Mouse (Mus musculus): ENCODE results near the gene Yap1.

DNA sequence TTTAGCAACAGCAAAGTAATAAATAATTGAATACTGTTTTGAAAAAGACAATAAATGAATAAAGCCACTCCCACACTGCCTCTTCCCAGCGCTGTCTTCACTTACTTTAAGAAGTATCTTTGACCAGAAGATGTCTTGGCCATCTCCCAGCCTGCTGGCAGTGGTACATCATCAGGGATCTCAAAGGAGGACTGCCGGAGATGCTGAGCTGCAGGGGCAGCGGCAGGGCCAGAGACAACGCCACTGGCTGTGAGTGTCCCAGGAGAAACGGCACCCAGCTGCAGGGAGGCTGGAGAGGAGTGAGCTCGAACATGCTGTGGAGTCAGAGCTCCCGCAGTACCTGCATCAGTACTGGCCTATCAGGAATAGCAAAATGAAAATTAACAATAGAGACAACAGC lies 3.0 kb downstream of the Yap1 start:
- TF ChIP-seq CTCF (IDR thresholded peaks at IDR 0.05; ENCODE audit: extremely low read depth, insufficient read length, insufficient replicate concordance, low read depth, low read length) (no peak), POLR2A (IDR thresholded peaks at IDR 0.05; ENCODE audit: low read depth, low read length) (no peak)

All from small intestine, adult 2 months (tissue).